11 mouse cellular contexts compared by ENCODE assay signal in the genomic region with DNA sequence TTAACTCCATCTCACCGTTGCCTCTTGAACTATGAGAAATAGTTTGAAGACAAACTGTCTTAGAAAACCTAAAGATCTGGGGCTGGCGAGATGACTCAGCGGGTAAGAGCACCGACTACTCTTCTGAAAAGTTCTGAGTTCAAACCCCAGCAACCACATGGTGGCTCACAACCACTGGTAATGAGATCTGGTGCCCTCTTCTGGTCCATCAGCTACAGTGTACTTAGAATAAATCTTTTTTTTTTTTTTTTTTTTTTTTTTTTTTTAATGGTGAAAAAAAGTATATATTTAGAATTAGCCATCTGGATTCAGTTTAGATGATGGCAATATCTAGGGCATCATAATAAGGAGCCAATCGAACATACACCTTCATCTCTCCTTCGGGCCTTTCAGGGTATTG.
"Had no signal": no experiment of that assay in that cellular context is flagged by ENCODE, and none has a peak within 500 bp of the region (broad histone marks: within the 10 kb centered on the region; RNA-seq: fewer than 3 reads in every experiment).

No protein-coding gene starts in this region.

- H3K4me1 ChIP-seq: kidney, embryonic 15.5 days; limb, embryonic 13.5 days; midbrain, embryonic 12.5 days had no signal

- H3K27me3 ChIP-seq: kidney, embryonic 15.5 days; limb, embryonic 13.5 days; midbrain, embryonic 12.5 days had no signal

- H3K36me3 ChIP-seq: kidney, embryonic 15.5 days; limb, embryonic 13.5 days; midbrain, embryonic 12.5 days had no signal

- DNase-seq: kidney, adult 2 months; kidney, postnatal 14 days; left cerebral cortex, postnatal 4 days; lung, adult 18-20 months; right cerebral cortex, postnatal 4 days; spleen, adult 18-20 months; thymus, postnatal 36 days had no signal

- H3K4me3 ChIP-seq: kidney, embryonic 15.5 days; limb, embryonic 13.5 days; midbrain, embryonic 12.5 days; myocyte had no signal

- H3K9me3 ChIP-seq: kidney, embryonic 15.5 days; limb, embryonic 13.5 days; midbrain, embryonic 12.5 days had no signal
